Mouse (Mus musculus) cerebellum, adult 2 months (tissue): ENCODE measurements around the gene Leo1.

Source experiments
- CTCF ChIP-seq: fragments of 200-500 bp; IDR thresholded peaks from 2 replicates; pipeline ENCODE4 v1.5.1; 2011; ENCODE audit warnings: low read depth, mild to moderate bottlenecking, control low read depth, low read length, moderate library complexity, borderline replicate concordance; ENCODE audit not compliant: insufficient read depth
- POLR2A ChIP-seq: fragments of 200-500 bp; IDR thresholded peaks from 2 replicates; pipeline ENCODE4 v1.6.1; 2011; ENCODE audit warnings: low read length, control low read depth, borderline replicate concordance; ENCODE audit not compliant: insufficient read depth

GRCm38 (mm10) chr9:75393251-75393650, 48.1 kb upstream of the Leo1 start:
- TF ChIP-seq POLR2A (no peak), CTCF (no peak)
